Mouse (Mus musculus) limb, embryonic 15.5 days (tissue): ENCODE measurements around the gene Asb11. TPM values are rescaled to one million over a fixed set of nuclear protein-coding genes. Genes with fewer than 3 reads are reported as not detected.

Experiments
- ATAC-seq: fragments of 200-750 bp; cut with Nextera tagmentation; 2 replicates; pipeline ENCODE4 v1.8.0; 2017; ENCODE audit warnings: low read depth, moderate TSS enrichment; ENCODE audit not compliant: insufficient number of reproducible peaks, low FRiP score, low TSS enrichment
- H3K27ac ChIP-seq: fragments of 300-500 bp; sonication (generic); 2 replicates; pipeline ENCODE4 v1.5.1; 2015; ENCODE audit warnings: moderate library complexity, mild to moderate bottlenecking, inconsistent platforms
- H3K27me3 ChIP-seq: fragments of 300-500 bp; sonication (generic); 2 replicates; pipeline ENCODE4 v1.6.1; 2015; ENCODE audit warnings: inconsistent platforms
- H3K36me3 ChIP-seq: fragments of 300-500 bp; sonication (generic); 2 replicates; pipeline ENCODE4 v1.6.1; 2015; ENCODE audit warnings: inconsistent platforms
- H3K4me1 ChIP-seq: fragments of 300-500 bp; sonication (generic); 2 replicates; pipeline ENCODE4 v1.6.1; 2015; ENCODE audit warnings: inconsistent platforms
- H3K4me2 ChIP-seq: fragments of 300-500 bp; sonication (generic); 2 replicates; pipeline ENCODE4 v1.6.1; 2015; ENCODE audit warnings: mild to moderate bottlenecking, inconsistent platforms
- H3K4me3 ChIP-seq: fragments of 300-500 bp; sonication (generic); 2 replicates; pipeline ENCODE4 v1.5.1; 2015; ENCODE audit warnings: mild to moderate bottlenecking, inconsistent platforms
- H3K9ac ChIP-seq: fragments of 300-500 bp; sonication (generic); 2 replicates; pipeline ENCODE4 v1.6.1; 2015; ENCODE audit warnings: inconsistent platforms
- H3K9me3 ChIP-seq: fragments of 300-500 bp; sonication (generic); 2 replicates; pipeline ENCODE4 v1.6.1; 2016; ENCODE audit warnings: inconsistent platforms
- WGBS: fragments of 180-500 bp; shearing (Covaris S2); methylation state at CpG from one replicate; pipeline ENCODE4 v1.1.7; 2015; 5-methylcytosine and 5-hydroxymethylcytosine counted together
- polyA plus RNA-seq: library from polyadenylated mRNA; unstranded; fragments of >200 nt; fragmentation: Nextera tagmentation; extraction: Ambion mirVana; gene quantifications from 2 replicates; pipeline ENCODE4 v1.2.1, GENCODE M21; 2015

Asb11 gene
- polyA plus RNA-seq, 1 experiment from 2014 or later, result not detected

- no peak for ATAC-seq
- no peak overlapping the region for H3K27ac ChIP-seq
- peaks cover 8% of the 10 kb centered on the region; the same call in 1 of the 2 replicates for H3K27me3 ChIP-seq
- no peaks in the 10 kb centered on the region for H3K9me3 ChIP-seq
- no peaks in the 10 kb centered on the region for H3K36me3 ChIP-seq
- 72% methylated on average over 10 of the region's 10 CpGs for WGBS
- no peaks in the 10 kb centered on the region for H3K4me1 ChIP-seq
- H3K4me2 ChIP-seq, result no peak overlapping the region
- H3K9ac ChIP-seq, result no peak overlapping the region
- no peak overlapping the region for H3K4me3 ChIP-seq
Observed at GRCm38 (mm10) chrX:164446106-164446551, 9.3 kb downstream of the Asb11 start.

GRCm38 (mm10) chrX:164446835-164447681 is 10.3 kb downstream of the Asb11 start:
- no peak for ATAC-seq
- Histone ChIP-seq H3K36me3 (no peaks in the 10 kb centered on the region), H3K4me3 (no peak overlapping the region), H3K4me2 (no peak overlapping the region), H3K9ac (no peak overlapping the region), H3K27me3 (no peaks in the 10 kb centered on the region), H3K27ac (no peak overlapping the region), H3K4me1 (no peaks in the 10 kb centered on the region), H3K9me3 (no peaks in the 10 kb centered on the region)
- WGBS, result 79% methylated on average over 9 of the region's 9 CpGs

DNA sequence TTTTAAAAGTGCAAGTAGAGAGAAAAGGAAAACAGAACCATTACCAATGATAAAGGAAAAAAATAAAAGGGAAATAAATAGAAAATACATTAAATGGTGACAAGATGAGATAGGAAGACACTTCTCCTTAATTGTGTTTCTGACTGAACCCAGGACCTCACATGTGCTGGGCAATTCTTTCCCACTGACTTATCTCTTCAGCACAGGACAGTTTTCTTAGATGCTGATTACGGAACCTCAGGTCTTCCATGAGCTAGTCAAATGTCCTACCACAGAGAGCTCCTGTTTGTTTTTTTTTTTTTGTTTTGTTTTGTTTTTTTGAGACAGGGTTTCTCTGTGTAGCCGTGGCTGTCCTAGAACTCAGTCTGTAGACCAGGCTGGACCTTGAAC is 10.9 kb downstream of the Asb11 start:
- H3K9ac ChIP-seq, result no peak overlapping the region
- 86% methylated on average over 2 of the region's 2 CpGs for whole genome bisulfite sequencing
- no peak for ATAC-seq
- H3K4me2 ChIP-seq, result no peak overlapping the region
- H3K4me3 ChIP-seq, result no peak overlapping the region
- no peaks in the 10 kb centered on the region for H3K36me3 ChIP-seq
- H3K9me3 ChIP-seq, result no peaks in the 10 kb centered on the region
- no peaks in the 10 kb centered on the region for H3K27me3 ChIP-seq
- no peak overlapping the region for H3K27ac ChIP-seq
- no peaks in the 10 kb centered on the region for H3K4me1 ChIP-seq

DNA sequence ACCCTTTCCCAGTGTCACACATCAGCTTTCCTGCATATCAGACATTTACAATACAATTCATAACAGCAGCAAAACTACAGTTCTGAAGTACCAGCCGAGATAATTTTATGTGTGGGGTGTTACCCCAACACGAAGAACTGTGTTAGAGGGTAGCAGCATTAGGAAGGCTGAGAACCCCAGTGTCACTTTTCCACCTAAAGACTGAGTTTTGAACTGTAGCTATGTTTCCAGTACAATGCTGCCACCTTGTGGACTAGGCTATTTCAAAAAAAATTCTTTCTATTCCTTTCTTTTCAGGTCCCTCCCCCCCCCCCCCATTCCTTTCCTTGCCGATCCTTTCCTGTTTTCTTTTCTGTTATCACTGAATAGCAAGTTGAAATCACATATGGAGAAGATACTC is 12.4 kb downstream of the Asb11 start:
- no peaks in the 10 kb centered on the region for H3K36me3 ChIP-seq
- no peak for ATAC-seq
- H3K27me3 ChIP-seq, result no peaks in the 10 kb centered on the region

GRCm38 (mm10) chrX:164459205-164459878 is 22.5 kb downstream of the Asb11 start:
- WGBS, result 73% methylated on average over 6 of the region's 6 CpGs
- Histone ChIP-seq H3K27me3 (peaks cover 3% of the 10 kb centered on the region; the same call in 1 of the 2 replicates), H3K9me3 (no peaks in the 10 kb centered on the region), H3K9ac (no peak overlapping the region), H3K4me1 (no peaks in the 10 kb centered on the region), H3K4me2 (no peak overlapping the region), H3K36me3 (no peaks in the 10 kb centered on the region), H3K4me3 (no peak overlapping the region), H3K27ac (no peak overlapping the region)
- no peak for ATAC-seq

More for the DNA sequence above, 12.4 kb downstream of the Asb11 start:
- 34% methylated on average over 3 of the region's 3 CpGs for WGBS
- Histone ChIP-seq H3K4me2 (no peak overlapping the region), H3K9me3 (no peaks in the 10 kb centered on the region), H3K9ac (no peak overlapping the region), H3K4me1 (no peaks in the 10 kb centered on the region), H3K27ac (no peak overlapping the region), H3K4me3 (no peak overlapping the region)

GRCm38 (mm10) chrX:164502258-164502657 is 65.5 kb downstream of the Asb11 start:
- no peaks in the 10 kb centered on the region for H3K36me3 ChIP-seq
- no peak overlapping the region for H3K4me3 ChIP-seq
- H3K4me1 ChIP-seq, result peaks cover 2% of the 10 kb centered on the region; the same call in 1 of the 2 replicates
- H3K9me3 ChIP-seq, result no peaks in the 10 kb centered on the region
- no peaks in the 10 kb centered on the region; the same call in 1 of the 2 replicates for H3K27me3 ChIP-seq
- 65% methylated on average over 2 of the region's 2 CpGs for WGBS
- no peak overlapping the region for H3K27ac ChIP-seq
- no peak for ATAC-seq
- no peak overlapping the region for H3K4me2 ChIP-seq
- H3K9ac ChIP-seq, result no peak overlapping the region

GRCm38 (mm10) chrX:164505709-164506498 is 69.1 kb downstream of the Asb11 start, which contains the start of gene Asb9:
TSS of gene Asb9 (plus strand) at chrX:164506327.
- H3K4me2 ChIP-seq, result no peak within 1 kb of the TSS
- no peak for ATAC-seq
- H3K4me1 ChIP-seq, result peaks cover 2% of the 10 kb centered on the region; the same call in 1 of the 2 replicates
- H3K27me3 ChIP-seq, result no peaks in the 10 kb centered on the region; the same call in 1 of the 2 replicates
- no peak within 1 kb of the TSS for H3K9ac ChIP-seq
- H3K27ac ChIP-seq, result no peak within 1 kb of the TSS
- WGBS, result 39% methylated on average over 10 of the region's 10 CpGs
- H3K9me3 ChIP-seq, result no peaks in the 10 kb centered on the region
- H3K4me3 ChIP-seq, result no peak within 1 kb of the TSS
- no peaks in the 10 kb centered on the region for H3K36me3 ChIP-seq

GRCm38 (mm10) chrX:164507068-164507467 is 70.3 kb downstream of the Asb11 start:
- Histone ChIP-seq H3K27me3 (no peaks in the 10 kb centered on the region; the same call in 1 of the 2 replicates), H3K4me1 (peaks cover 2% of the 10 kb centered on the region; the same call in 1 of the 2 replicates), H3K4me3 (no peak overlapping the region), H3K4me2 (no peak overlapping the region), H3K36me3 (no peaks in the 10 kb centered on the region), H3K27ac (no peak overlapping the region), H3K9me3 (no peaks in the 10 kb centered on the region), H3K9ac (no peak overlapping the region)
- ATAC-seq, result no peak
- WGBS, result 79% methylated on average over 4 of the region's 4 CpGs

GRCm38 (mm10) chrX:164508728-164509127 is 71.9 kb downstream of the Asb11 start:
- H3K4me2 ChIP-seq, result no peak overlapping the region
- 46% methylated on average over 3 of the region's 3 CpGs for WGBS
- no peak for ATAC-seq
- H3K27ac ChIP-seq, result no peak overlapping the region
- peaks cover 2% of the 10 kb centered on the region; the same call in 1 of the 2 replicates for H3K4me1 ChIP-seq
- H3K9me3 ChIP-seq, result no peaks in the 10 kb centered on the region
- no peaks in the 10 kb centered on the region; the same call in 1 of the 2 replicates for H3K27me3 ChIP-seq
- no peaks in the 10 kb centered on the region for H3K36me3 ChIP-seq
- H3K4me3 ChIP-seq, result no peak overlapping the region
- no peak overlapping the region for H3K9ac ChIP-seq
